ENCODE assay signal across 22 mouse cellular contexts in the genomic region with DNA sequence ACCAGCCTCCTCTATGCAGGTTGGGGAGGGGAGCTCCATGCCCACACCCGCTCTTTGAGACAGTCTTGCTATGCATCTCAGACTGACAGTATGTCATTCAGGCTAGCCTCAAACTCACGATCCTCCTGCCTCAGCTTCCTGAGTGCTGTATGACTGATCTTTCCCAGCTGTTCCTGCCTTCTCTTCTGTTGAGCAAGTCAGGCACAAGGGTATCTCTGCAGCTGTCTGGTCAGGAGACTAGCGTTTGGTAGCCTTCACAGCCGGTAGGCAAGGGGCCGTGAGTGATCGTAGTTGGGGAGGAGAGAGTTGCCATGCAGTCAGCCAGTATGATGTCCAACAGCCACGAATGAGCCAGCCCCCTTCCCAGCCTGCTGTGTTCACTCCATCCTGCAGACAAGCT. TPM values are rescaled to one million over a fixed set of nuclear protein-coding genes. Genes with fewer than 3 reads are reported as not detected.
DNase-seq lines count a peak whose midpoint lies in the region; ATAC-seq and TF ChIP-seq lines count a peak whose summit lies in the region.
"Had no signal": no experiment of that assay in that cellular context is flagged by ENCODE, and none has a peak within 500 bp of the region (broad histone marks: within the 10 kb centered on the region; RNA-seq: fewer than 3 reads in every experiment).

No protein-coding gene starts in this region.

- no peaks in the 10 kb centered on the region for H3K4me1 ChIP-seq in kidney, embryonic 14.5 days (ENCODE audit: control insufficient read depth, insufficient read depth, low read length)
- H3K4me1 ChIP-seq: embryonic facial prominence, embryonic 13.5 days; embryonic facial prominence, embryonic 15.5 days; forebrain, embryonic 13.5 days had no signal

- no peaks in the 10 kb centered on the region for H3K27me3 ChIP-seq in kidney, embryonic 14.5 days (ENCODE audit: control insufficient read depth, insufficient read depth, low read length)
- H3K27me3 ChIP-seq in C2C12 (ENCODE audit: control insufficient read depth, insufficient read depth, insufficient read length) (no peaks in the 10 kb centered on the region), myocyte (ENCODE audit: control insufficient read depth, insufficient read depth, insufficient read length) (no peaks in the 10 kb centered on the region)
- H3K27me3 ChIP-seq: embryonic facial prominence, embryonic 13.5 days; embryonic facial prominence, embryonic 15.5 days; forebrain, embryonic 13.5 days had no signal

- H3K4me3 ChIP-seq in kidney, embryonic 14.5 days (ENCODE audit: low read length) = no peak overlapping the region
- no peak overlapping the region for H3K4me3 ChIP-seq in C2C12 (ENCODE audit: insufficient read depth, poor library complexity, severe bottlenecking)
- H3K4me3 ChIP-seq in myocyte = no peak overlapping the region
- H3K4me3 ChIP-seq: embryonic facial prominence, embryonic 13.5 days; embryonic facial prominence, embryonic 15.5 days; forebrain, embryonic 13.5 days had no signal

- no peak for TF ChIP-seq POLR2A in myocyte (IDR thresholded peaks at IDR 0.05; ENCODE audit: insufficient read length, low read depth)

- no peaks in the 10 kb centered on the region for H3K79me2 ChIP-seq in C2C12 (ENCODE audit: control insufficient read depth, insufficient read depth)
- H3K79me2 ChIP-seq in myocyte (ENCODE audit: control insufficient read depth, insufficient read depth) = no peaks in the 10 kb centered on the region

- H3K9ac ChIP-seq in kidney, embryonic 14.5 days (ENCODE audit: low read depth, low read length) = no peak overlapping the region
- H3K9ac ChIP-seq: embryonic facial prominence, embryonic 13.5 days; embryonic facial prominence, embryonic 15.5 days; forebrain, embryonic 13.5 days had no signal

- ATAC-seq in kidney, embryonic 14.5 days (ENCODE audit: low FRiP score, low TSS enrichment) = 0 out of 2 replicates have a peak, but pooled peaks have one; percentile 2
- ATAC-seq: forebrain, embryonic 13.5 days; forebrain, embryonic 16.5 days had no signal

- H3K36me3 ChIP-seq in kidney, embryonic 14.5 days (ENCODE audit: control insufficient read depth, insufficient read depth, low read length) = 0 out of 2 replicates have a peak, but pooled peaks cover 4% of the 10 kb centered on the region
- H3K36me3 ChIP-seq in C2C12 (ENCODE audit: control insufficient read depth, insufficient read depth) (peaks cover 49% of the 10 kb centered on the region), myocyte (ENCODE audit: control insufficient read depth, insufficient read depth) (no peaks in the 10 kb centered on the region)
- H3K36me3 ChIP-seq: embryonic facial prominence, embryonic 13.5 days had no signal

- H3K79me3 ChIP-seq in C2C12 (ENCODE audit: low read depth) = no peaks in the 10 kb centered on the region

- no peak for DNase-seq in kidney, adult 18-20 months
- no peak for DNase-seq in layer of hippocampus, postnatal 25 days (ENCODE audit: extremely low spot score in 1 of 2, low spot score in 1 of 2)
- DNase-seq: adrenal gland, adult 2 months; adrenal gland, postnatal 10 days; adrenal gland, postnatal 25 days; B cell, adult 2 months; cerebellum, adult 11 months; cerebellum, adult 18-20 months; cerebellum, adult 8-10 months; cerebellum, adult 9-11 months; cerebellum, postnatal 14 days; cerebellum, postnatal 36 days; embryo, embryonic 11 days had no signal

- H3K9me3 ChIP-seq in kidney, embryonic 14.5 days (ENCODE audit: control insufficient read depth, low read length) = no peaks in the 10 kb centered on the region
- H3K9me3 ChIP-seq: embryonic facial prominence, embryonic 13.5 days; embryonic facial prominence, embryonic 15.5 days; forebrain, embryonic 13.5 days had no signal

- H3K27ac ChIP-seq in kidney, embryonic 14.5 days (ENCODE audit: low read depth, low read length) = no peak overlapping the region
- H3K27ac ChIP-seq: embryonic facial prominence, embryonic 13.5 days; embryonic facial prominence, embryonic 15.5 days; forebrain, embryonic 13.5 days had no signal

- H3ac ChIP-seq in C2C12 (ENCODE audit: control insufficient read depth, insufficient read length, low read depth) (no peak overlapping the region), myocyte (ENCODE audit: control insufficient read depth, insufficient read length) (no peak overlapping the region)

- no peak for TF ChIP-seq CTCF in C2C12 (IDR thresholded peaks at IDR 0.05; ENCODE audit: control insufficient read depth, insufficient read depth, insufficient read length)

- H3K4me2 ChIP-seq in kidney, embryonic 14.5 days (replicated peaks; ENCODE audit: low read depth, low read length) = no peak overlapping the region
- peak overlapping the region; percentile 44 for H3K4me2 ChIP-seq in myocyte (ENCODE audit: low read depth)
- H3K4me2 ChIP-seq: embryonic facial prominence, embryonic 13.5 days; embryonic facial prominence, embryonic 15.5 days; forebrain, embryonic 13.5 days had no signal

- 67% methylated on average over 7 of the region's 7 CpGs for WGBS in kidney, embryonic 14.5 days

TF ChIP-seq in C2C12, 6 proteins besides CTCF, POLR2A, EP300 and RAD21:
- peak; percentile 55 for TF ChIP-seq CEBPB (IDR thresholded peaks at IDR 0.05; ENCODE audit: low read depth)
- no peak for TF ChIP-seq MYOG (IDR thresholded peaks at IDR 0.05; ENCODE audit: control insufficient read depth, extremely low read depth, insufficient read length)
- TF ChIP-seq MAX (IDR thresholded peaks at IDR 0.05) = peak; percentile 25
- no peak for TF ChIP-seq FOSL1 (IDR thresholded peaks at IDR 0.05; ENCODE audit: insufficient read depth, low read length, poor library complexity, severe bottlenecking)
- TF ChIP-seq MYOD1 (IDR thresholded peaks at IDR 0.05; ENCODE audit: control insufficient read depth, insufficient read length, low read depth) = peak; percentile 89

TF ChIP-seq in myocyte, 11 proteins besides CTCF, POLR2A, EP300 and RAD21:
- TF ChIP-seq CEBPB (IDR thresholded peaks at IDR 0.05; ENCODE audit: insufficient read depth, poor library complexity, severe bottlenecking) = 0 out of 2 replicates have a peak, but pooled peaks have one; percentile 41
- TF ChIP-seq MYOD1 (IDR thresholded peaks at IDR 0.05; ENCODE audit: control insufficient read depth in 1 of 3, insufficient read length in 2 of 3, low read depth in 2 of 3) = peak; percentile 60 to 91 (median 89)
- no peak for TF ChIP-seq REST (IDR thresholded peaks at IDR 0.05; ENCODE audit: insufficient read depth, insufficient read length)
- no peak for TF ChIP-seq TCF3 (IDR thresholded peaks at IDR 0.05; ENCODE audit: insufficient read length, low read depth)
- TF ChIP-seq SRF (IDR thresholded peaks at IDR 0.05; ENCODE audit: control insufficient read depth, insufficient read length, low read depth) = no peak
- no peak for TF ChIP-seq POLR2AphosphoS2 (IDR thresholded peaks at IDR 0.05; ENCODE audit: insufficient read length, low read depth)
- TF ChIP-seq MYOG (IDR thresholded peaks at IDR 0.05; ENCODE audit: control insufficient read depth in 1 of 3, insufficient read depth in 1 of 3, insufficient read length in 2 of 3, low read depth in 2 of 3) = peak in 2 of 3 experiments; percentile 70 to 75
- no peak for TF ChIP-seq USF1 (IDR thresholded peaks at IDR 0.05; ENCODE audit: low read depth)
- no peak for TF ChIP-seq MAX (IDR thresholded peaks at IDR 0.05; ENCODE audit: low read depth)
- no peak for TF ChIP-seq E2F4 (IDR thresholded peaks at IDR 0.05; ENCODE audit: insufficient read depth)

RNA-seq across cellular contexts. Expression of a gene that starts 11.4 kb away (rescaled TPM):
- 13.5 and 17.5 TPM in 2 replicates for polyA plus RNA-seq in kidney, embryonic 14.5 days (2014; fragmentation: Nextera tagmentation; extraction: Ambion mirVana)
- polyA plus RNA-seq in C2C12 (2012; fragmentation: generic; extraction: Trizol) (37.6 TPM), myocyte (2012; fragmentation: generic; extraction: Trizol) (26.9 TPM)
- 1 to 10 TPM; 2.5 to 3.4 TPM for total RNA-seq in layer of hippocampus, postnatal 25 days (2021)

RNA-seq across cellular contexts. Expression of a gene that starts 21.3 kb away (rescaled TPM):
- polyA plus RNA-seq in kidney, embryonic 14.5 days (2014; fragmentation: Nextera tagmentation; extraction: Ambion mirVana) = 270 and 326 TPM in 2 replicates
- polyA plus RNA-seq in C2C12 (2012; fragmentation: generic; extraction: Trizol) (206 TPM), myocyte (2012; fragmentation: generic; extraction: Trizol) (139 TPM)
- total RNA-seq in layer of hippocampus, postnatal 25 days (2021) = 10 to 100 TPM; 72.0 to 86.0 TPM

RNA-seq across cellular contexts. Expression of a gene that starts 40.8 kb away (rescaled TPM):
- polyA plus RNA-seq in kidney, embryonic 14.5 days (2014; fragmentation: Nextera tagmentation; extraction: Ambion mirVana) = 32.2 and 40.0 TPM in 2 replicates
- polyA plus RNA-seq in C2C12 (2012; fragmentation: generic; extraction: Trizol) = 52.1 TPM
- 31.7 TPM for polyA plus RNA-seq in myocyte (2012; fragmentation: generic; extraction: Trizol)
- 10 to 100 TPM; 11.9 to 15.9 TPM for total RNA-seq in layer of hippocampus, postnatal 25 days (2021)

RNA-seq across cellular contexts. Expression of a gene that starts 40.8 kb away (rescaled TPM):
- polyA plus RNA-seq in kidney, embryonic 14.5 days (2014; fragmentation: Nextera tagmentation; extraction: Ambion mirVana) = 1.3 and 2.2 TPM in 2 replicates
- polyA plus RNA-seq in C2C12 (2012; fragmentation: generic; extraction: Trizol) = 0.11 TPM
- not detected for polyA plus RNA-seq in myocyte (2012; fragmentation: generic; extraction: Trizol)
- total RNA-seq in layer of hippocampus, postnatal 25 days (2021) = not detected
- total RNA-seq: adrenal gland, postnatal 25 days; common myeloid progenitor, adult 5-6 weeks; MEL had no signal
- polyA plus RNA-seq: adrenal gland, adult 2 months; forebrain, embryonic 13.5 days; forebrain, embryonic 16.5 days had no signal

RNA-seq across cellular contexts. Expression of a gene that starts 40.9 kb away (rescaled TPM):
- 12.5 and 16.0 TPM in 2 replicates for polyA plus RNA-seq in kidney, embryonic 14.5 days (2014; fragmentation: Nextera tagmentation; extraction: Ambion mirVana)
- polyA plus RNA-seq in C2C12 (2012; fragmentation: generic; extraction: Trizol) = 7.0 TPM
- polyA plus RNA-seq in myocyte (2012; fragmentation: generic; extraction: Trizol) = 6.7 TPM
- 10 to 100 TPM; 10.1 to 12.0 TPM for total RNA-seq in layer of hippocampus, postnatal 25 days (2021)
